Mouse (Mus musculus) cerebellum, adult 9-10 months (tissue): ENCODE results near the gene Hs3st4.

Experiments
- DNase-seq: peaks from one replicate; pipeline ENCODE4 v3.0.0; 2022

The Hs3st4 gene

GRCm38 (mm10) chr7:123982461-123983038, at the start of gene Hs3st4:
Gene Hs3st4, plus strand, starts transcription at chr7:123982869.
- no peak for DNase-seq

- no peak for DNase-seq
Observed at GRCm38 (mm10) chr7:123946836-123947235, 35.8 kb upstream of the Hs3st4 start.

- no peak for DNase-seq
Observed at GRCm38 (mm10) chr7:123963021-123963420, 19.6 kb upstream of the Hs3st4 start.

DNA sequence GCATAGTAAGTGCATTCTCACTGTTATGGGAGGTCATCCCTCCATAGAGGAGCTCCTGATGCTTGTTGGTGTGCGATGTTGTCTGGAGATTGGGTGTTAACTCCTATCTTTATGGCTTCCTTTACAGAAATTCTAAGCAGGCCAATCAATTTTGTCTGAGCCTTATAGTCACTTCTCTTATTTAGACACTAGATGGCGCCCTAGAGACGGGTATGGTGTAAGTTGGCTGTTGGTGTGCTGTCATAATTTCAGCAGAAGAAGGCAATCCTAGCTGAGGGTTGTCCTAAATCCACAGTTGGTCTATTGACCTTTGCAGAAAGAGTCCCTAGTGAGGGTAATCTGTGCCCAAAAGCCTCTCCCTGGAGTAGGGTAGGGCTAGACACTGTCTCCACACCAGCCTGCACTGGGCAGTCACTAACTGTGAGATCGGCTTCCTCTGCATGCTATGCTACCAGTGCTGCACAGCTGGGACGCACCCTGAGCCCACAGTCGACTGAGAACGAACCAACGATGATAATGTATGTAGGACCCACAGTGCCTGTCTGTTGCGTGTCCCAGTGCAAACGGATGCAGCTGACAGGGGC, 18.0 kb upstream of the Hs3st4 start:
- DNase-seq = peak; percentile 15

DNA sequence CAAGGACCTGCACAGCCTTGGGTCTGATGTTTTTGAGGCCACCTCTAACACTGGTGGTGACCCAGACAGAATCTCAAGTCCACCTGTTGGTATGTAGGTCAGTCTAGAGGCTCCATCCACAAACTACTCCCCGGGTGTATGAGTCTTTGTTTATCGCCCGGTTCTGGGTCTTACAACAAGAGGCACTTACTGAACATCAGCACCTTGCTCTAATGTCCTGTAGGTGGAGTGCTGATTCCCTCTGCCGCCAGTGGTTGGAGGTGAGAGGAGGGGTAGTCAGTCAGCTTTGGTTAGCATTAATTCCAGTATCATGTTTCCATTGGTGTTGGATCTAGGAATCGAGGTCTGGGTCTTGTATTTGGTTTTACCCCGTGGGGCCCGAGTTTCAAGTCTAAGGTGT, 17.2 kb upstream of the Hs3st4 start:
- DNase-seq = no peak

DNA sequence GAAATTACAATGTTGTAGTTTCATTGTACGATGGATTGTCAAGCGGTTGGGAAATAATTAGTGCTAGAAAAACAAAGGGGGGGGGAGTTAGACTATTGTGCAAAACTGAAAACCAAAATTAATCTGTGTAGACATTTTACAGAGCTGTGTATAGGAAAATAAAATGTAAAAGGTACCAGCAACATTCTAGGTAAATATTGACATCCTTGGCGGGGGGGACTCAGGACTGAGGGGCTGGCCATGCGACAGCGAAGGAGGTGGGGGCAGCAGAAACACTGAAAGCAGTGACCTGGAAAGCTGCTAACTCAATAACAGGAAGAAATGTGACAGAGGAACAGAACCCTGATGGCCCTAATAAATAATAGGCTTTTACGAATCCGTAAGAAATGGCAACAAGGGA, 7.2 kb upstream of the Hs3st4 start:
- DNase-seq = no peak

DNA sequence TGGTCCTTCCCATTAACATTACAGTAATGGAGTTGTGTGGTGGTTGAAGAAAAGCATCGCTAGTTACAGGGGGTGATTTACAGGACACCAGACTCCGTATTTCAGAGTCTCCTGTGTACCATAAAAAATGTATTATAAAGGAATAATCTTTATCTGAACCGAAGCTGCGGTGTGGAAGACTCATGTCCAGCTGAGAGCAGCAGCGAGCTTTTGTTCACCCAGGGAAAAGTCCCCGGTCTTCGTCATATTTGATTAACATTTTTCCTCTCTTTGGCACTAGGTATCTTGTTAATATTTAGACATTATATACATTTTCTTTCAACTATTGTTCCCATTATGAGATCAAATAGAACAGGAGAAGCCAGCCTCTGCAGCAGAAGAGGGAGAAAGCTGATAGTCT, 1.2 kb upstream of the Hs3st4 start:
- no peak for DNase-seq

DNA sequence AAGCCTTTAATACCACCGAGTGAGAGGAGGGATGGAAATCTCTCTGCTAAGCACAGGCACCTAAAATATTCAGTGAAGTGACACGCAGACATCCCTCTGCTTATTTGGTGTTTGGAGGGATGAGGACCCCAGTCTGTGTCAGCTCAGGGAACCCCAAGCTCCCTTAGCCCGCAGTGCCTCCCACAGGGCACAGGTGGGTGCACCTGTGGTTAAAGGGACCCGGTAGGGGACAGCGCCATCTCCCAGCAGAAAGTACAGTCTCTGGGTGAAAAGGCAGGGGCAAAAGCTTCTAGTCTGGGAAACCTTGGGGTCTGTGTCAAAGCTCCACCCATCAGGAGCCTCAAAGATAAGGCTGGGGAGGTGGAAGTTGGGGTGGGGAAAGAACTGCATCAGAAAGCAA, 659 bp upstream of the Hs3st4 start:
- DNase-seq = no peak

- DNase-seq = no peak
Observed at GRCm38 (mm10) chr7:123983177-123984046, 743 bp downstream of the Hs3st4 start.

GRCm38 (mm10) chr7:123992121-123992520, 9.5 kb downstream of the Hs3st4 start:
- no peak for DNase-seq

GRCm38 (mm10) chr7:123997266-123997665, 14.6 kb downstream of the Hs3st4 start:
- DNase-seq = no peak

DNA sequence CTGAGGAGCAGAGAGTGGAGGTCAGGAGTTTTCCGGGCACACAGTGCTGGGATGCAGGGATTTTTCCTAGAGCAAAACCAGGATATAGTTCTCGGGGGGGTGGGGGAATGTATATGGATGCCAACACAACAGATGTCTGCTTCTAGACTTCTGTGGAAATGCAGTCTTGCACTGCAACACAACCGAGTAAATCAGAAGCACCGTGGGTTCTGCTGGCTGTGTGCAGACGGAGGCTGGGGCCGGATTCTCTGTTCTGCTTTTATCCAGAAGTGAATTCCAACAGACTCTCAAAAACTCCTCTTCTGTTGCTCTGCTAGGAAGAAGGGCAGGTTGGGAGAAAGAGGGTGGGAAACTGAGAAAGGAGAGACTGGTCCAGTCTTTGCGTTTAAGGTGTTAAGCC, 15.9 kb downstream of the Hs3st4 start:
- no peak for DNase-seq

DNA sequence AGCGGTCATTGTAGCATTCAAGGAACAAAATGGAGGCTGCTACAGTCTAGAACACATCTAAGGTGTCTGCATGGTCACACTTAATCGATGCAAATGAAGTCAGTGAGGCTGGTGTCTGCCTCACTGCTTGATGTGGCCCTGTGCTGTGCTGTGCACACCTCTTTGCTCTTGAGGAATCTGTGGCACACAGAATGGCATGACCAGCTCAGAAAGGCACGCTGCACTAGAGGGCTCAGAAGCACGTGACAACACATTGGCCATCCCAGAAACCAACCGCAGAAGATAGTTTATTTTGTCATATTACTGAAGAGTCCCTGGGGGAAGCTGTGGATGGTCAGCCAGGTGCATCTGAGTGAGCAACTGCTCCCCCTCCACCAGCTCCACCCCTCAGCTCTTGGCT, 44.2 kb downstream of the Hs3st4 start:
- no peak for DNase-seq

GRCm38 (mm10) chr7:124032236-124032635, 49.6 kb downstream of the Hs3st4 start:
- DNase-seq = no peak

DNA sequence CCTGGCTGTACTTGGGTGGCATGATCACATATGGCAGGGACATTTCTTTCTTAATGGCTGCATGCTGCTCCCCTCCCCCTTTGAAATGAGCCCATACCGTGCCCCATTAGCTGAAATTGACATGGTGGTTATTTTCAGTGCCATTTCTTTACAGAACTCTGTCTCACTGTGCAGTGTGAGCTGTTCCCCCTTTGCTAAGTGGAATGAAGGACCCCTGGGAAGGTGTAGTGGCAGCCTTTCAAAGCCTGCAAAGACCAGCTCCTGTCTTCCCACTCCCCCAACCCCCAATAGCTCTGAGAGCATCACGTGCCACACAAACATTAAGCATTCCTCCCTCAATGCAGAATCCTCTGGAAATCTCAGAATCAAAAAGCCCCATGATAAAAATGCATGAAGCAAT, 50.7 kb downstream of the Hs3st4 start:
- no peak for DNase-seq

DNA sequence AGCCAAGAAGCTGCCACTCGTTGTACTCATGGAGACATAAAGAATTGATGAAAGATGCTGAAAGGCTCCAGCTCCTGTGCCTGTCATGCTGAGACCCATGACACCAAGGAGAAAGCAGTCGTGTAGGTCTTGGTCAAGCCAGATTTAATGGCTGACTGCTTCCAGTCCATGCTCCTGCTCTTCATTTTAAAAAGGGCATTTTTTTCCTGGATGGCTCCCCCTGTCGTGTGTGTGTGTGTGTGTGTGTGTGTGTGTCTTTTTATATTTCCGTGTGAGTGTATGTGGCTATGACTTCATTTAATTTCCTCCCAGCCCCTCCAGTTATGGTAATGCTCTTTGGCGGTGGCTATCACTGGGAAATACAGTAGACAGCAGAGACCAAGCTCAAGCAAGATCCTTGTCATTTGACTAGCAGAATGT, 54.6 kb downstream of the Hs3st4 start:
- DNase-seq = no peak

GRCm38 (mm10) chr7:124039142-124039541, 56.5 kb downstream of the Hs3st4 start:
- no peak for DNase-seq

GRCm38 (mm10) chr7:124047382-124047781, 64.7 kb downstream of the Hs3st4 start:
- no peak for DNase-seq

- DNase-seq = no peak
Observed at GRCm38 (mm10) chr7:124048971-124049370, 66.3 kb downstream of the Hs3st4 start.

DNA sequence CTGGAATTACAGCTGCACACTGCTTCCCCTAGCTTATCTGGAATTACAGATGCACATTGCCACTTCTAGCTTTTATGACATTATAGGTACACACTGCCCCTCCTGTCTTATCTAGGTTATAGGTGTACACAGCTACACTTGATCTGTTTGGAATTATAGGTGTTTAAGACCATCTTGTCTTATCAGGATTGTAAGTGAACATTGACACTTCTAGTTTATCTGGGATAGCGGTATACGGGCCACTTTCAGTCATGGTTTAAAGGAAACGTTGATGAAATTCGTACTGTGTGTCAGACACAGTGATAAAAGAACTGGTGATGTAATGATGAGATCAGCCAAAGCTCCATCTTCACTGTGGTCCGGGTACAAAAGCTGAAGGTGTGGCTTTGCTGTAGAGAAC, 67.8 kb downstream of the Hs3st4 start:
- DNase-seq = no peak

DNA sequence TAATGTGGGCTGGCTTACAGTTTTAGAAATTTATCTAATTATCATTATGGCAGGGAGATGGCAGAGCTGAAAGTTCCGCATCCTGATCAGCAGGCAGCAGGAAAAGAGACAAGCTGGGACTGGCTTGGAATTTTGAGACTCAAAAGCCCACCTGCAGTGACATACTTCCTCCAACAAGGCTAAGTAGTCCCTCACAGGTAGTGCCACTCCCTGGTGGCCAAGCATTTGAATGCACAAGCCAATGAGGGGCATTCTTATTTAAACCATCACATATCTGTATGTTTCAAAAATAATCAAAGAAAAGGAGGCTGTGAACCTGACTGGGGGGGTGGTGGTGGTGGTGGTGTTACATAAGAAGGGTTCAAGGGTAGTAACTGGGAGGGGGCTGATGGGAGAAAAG, 101.1 kb downstream of the Hs3st4 start:
- no peak for DNase-seq

DNA sequence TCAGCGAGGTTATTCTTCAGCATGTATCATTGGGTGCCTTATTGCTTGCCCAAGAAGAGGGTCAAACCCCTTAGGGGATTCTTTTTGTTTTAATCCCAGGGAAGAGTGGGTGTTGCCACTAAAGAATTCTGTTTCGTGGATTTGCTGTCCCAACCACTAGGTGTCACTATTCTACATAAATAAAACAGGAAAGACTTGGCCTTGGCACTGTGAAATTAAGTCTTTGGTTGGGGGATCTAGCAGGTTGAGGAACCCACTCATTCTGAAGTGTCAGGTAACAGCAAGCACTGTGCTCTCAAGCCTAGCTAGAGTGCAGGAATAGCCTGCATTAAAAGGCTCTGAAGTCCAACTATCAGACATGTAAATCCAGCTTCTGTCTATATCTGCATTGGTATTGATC, 146.3 kb downstream of the Hs3st4 start:
- DNase-seq = peak; percentile 69

- peak; percentile 96 for DNase-seq
Observed at GRCm38 (mm10) chr7:124131312-124131711, 148.6 kb downstream of the Hs3st4 start.

DNA sequence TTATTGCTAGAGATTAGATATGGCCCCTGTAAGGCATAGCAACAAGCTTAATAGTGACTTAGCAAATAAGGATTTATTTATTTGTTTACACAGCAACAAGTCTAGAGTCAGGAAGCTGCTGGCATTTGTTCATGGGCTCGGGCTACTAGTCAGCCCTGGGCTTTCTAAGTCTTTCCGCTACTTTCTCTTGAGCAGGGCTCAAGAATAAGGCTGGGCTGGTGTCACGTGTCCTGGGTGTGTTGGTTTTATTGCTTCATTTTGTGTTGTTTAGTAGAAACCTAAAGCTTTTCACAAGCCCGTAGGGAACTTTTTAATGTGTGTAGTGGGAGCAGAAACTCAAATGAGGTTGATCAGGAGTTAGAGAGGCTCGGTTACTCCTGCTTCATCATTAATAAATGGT, 153.5 kb downstream of the Hs3st4 start:
- no peak for DNase-seq
